Mouse (Mus musculus) cerebellum, adult 11-12 months (tissue): ENCODE measurements around the gene Psmd3.
"Not testable (repeated sequence)": the region's sequence is repeated elsewhere in the genome, so short reads cannot be mapped to it uniquely, and the experiment has no call there.

ENCODE experiments used
- DNase-seq: peaks from one replicate; pipeline ENCODE4 v3.0.0; 2022

Psmd3 gene

DNA sequence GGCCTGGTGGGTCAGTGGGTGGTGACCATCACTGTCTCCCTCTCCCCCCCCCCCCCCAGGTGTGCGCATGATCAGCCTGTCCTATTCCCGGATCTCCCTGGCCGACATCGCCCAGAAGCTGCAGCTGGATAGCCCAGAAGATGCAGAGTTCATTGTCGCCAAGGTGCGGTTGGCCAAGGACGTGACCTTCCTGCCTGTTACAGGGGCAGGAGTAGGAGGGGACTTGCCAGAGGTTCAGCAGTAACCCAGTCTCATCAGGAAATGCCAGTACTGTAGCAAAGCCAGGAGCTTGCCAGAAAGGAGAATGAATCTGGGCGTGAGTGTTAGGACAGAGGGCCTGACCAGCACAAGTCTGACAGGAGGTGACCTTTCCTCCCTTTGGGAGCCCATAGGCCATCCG is 11.4 kb downstream of the Psmd3 start:
- DNase-seq = no peak

DNA sequence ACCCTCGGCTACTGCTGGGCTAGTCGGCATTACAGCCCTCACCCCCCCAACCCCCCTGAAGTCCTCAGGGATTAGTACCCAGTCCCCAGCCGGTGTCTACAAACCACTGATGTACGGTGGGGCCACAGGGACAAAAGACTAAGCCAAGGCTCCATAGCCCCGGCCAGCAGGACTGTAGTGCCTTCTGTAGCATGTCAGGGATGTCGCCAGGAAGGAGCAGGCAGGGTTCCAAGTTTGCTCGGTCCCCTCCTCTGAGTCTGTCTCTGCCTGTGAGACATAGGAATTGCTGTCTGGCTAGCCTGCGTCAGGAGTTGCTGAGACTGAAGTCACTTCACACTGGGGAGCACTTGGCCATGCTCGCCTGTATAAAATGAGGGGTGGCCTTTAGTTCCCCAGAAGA is 11.9 kb downstream of the Psmd3 start:
- DNase-seq = no peak

DNA sequence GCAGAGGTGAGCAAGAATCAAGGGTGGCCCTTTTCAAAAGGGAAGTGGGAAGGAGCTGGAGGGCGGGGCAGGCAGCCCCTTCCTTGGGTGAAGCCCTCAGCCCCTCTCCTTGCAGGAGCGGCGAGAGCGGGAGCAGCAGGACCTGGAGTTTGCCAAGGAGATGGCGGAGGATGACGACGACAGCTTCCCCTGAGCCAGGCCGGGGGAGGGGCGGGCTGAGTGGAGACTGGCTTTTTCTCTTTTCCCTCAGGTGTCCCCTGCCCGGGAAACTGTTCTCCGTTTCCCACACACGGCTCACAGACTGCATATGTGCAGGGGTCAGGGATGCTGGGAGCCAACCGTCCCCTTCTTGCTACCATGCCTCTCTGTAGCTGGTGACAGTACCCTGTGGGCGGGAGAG is 13.1 kb downstream of the Psmd3 start:
- DNase-seq = no peak

DNA sequence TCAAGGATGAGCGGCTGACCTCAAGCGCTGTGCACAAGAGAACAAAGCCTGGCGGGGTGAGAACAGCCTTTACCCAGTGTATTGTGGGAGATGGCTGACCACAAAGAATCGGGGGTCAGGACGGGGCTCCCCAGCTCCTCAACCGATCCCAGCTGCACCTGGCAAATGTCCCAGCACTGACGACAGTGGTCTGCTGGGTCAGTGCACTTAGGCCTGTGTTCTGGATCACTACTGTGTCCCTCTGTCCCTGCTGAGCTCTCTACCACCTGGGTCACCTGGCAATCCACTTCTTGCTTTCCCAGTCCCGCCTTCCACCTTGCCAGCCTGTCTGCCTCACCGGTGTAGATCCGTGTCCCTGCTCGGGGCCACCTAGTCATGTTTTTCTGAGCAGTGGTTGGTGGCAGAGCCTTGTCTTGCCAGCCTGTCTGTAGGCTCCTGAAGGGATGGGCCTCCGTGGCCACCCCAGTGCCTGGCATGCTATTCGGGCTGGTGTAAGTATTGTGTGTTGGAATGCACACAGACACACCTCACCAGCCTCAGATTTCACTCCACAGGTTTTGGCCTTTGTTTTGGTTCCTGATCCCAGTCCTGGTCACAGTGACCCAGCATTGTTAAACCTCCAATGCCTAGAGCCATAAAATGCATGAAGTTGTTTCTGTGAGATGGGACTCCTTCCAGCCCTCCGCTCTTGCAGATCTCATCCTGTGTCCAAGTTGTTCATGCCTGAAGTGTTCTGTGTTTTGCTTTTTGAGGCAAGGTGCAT is 14.3 kb downstream of the Psmd3 start:
- DNase-seq = no peak

DNA sequence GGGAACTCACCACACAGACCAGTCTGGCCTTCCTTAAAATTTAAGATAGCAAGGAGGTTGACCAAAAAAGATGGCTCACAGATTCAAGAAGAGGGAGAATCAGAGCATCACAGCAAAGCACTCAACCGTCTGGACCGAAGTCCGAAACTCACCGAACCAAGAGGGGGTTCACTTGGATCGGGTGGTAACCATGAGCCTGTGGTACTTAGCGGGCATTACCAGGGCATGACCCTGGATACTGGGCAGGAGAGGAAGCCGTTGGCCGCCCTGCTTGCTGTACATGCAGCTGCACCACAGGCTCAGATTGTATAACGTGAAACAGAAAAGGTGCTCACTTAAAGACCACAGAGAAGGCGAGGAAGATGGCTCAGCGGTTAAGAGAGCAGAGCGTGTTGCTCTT is 14.9 kb downstream of the Psmd3 start:
- no peak for DNase-seq

DNA sequence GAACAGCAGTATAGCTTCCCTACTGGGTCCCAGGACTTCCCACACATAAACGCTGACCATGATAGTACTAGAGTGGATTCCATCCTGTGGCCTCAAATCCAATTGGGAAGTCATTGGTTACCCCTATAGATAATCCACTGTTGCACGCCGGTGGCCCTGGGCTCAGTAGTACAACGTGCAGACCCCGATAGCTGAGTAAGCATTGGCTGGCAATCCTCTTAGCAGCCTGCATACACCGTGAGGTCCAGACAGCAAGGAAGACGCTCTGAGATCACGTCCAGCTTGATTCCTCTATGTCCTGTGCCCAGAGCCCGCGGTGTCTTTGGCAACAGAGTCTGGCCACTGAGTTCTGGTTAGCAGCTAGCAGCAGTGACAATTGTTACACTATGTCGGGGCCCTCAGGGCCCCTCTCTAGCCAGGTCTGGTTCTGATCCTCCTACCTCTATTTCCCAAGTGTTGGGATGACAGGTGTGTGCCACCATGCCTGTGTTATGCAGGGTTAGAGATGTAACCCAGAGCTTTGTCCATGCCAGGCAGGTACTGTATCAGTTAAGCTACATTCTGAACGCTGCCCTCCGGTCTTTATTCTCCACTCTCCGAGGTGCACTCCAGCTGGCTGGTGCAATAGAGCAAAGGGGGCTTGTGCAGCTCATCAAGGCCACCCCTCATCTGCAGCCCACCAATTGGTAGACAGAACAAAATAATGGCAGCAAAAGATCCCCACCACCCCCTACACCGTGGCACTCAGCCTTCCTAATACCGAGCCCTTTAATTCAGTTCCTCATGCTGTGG is 16.7 kb downstream of the Psmd3 start:
- no peak for DNase-seq

DNA sequence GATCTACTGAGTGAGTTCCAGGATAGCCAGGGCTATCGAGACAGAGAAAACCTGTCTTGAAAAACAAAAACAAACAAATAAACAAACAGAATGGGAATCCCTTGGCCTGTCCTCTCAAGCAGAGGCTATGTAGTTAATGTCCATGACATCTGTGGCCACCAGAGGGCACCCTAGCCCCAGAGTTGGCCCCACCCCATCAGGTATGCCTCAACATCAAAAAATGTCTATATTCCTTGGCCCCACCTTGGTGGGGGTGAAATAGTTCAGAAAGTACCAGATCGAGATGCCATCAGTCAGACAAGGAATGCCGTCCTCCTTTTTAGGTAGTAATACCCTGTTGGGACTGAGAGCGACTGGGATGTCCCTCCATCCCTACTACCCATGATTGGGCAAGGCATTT is 17.6 kb downstream of the Psmd3 start:
- peak; percentile 73 for DNase-seq

DNA sequence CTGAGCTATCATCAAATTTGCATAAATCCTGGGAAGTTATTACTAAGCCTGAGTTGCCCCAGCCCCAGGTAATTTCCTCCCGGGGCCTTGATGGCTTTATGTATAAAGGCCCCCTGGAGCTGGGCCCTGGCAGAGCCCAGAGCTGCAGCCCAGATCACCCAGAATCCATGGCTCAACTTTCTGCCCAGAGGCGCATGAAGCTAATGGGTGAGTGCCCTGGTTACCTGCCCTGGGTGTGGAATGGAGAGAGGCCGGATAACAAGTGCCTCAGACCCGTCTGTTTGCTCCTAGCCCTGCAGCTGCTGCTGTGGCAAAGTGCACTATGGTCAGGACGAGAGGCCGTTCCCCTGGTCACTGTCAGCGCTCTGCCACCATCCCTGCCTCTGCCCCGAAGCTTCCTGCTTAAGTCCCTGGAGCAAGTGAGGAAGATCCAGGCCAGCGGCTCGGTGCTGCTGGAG is 18.9 kb downstream of the Psmd3 start, which contains the start of gene Csf3:
Gene Csf3 (plus strand): TSS at position 51 of the 458 bp plus-strand sequence.
- no peak for DNase-seq

DNA sequence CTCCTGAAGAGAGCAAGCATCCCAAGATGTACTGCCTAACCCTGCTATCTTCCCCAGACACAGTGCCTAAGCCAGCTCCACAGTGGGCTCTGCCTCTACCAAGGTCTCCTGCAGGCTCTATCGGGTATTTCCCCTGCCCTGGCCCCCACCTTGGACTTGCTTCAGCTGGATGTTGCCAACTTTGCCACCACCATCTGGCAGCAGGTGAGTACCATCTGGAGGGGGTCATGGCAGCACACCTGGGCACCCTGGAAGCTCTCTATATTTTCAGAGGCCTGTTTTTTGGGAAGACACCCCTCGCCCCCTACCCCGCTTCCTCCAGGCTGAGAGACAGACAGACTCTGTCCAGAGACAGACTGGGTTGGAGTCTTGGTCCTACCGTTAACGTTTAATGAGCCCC is 20.0 kb downstream of the Psmd3 start:
- no peak for DNase-seq

DNA sequence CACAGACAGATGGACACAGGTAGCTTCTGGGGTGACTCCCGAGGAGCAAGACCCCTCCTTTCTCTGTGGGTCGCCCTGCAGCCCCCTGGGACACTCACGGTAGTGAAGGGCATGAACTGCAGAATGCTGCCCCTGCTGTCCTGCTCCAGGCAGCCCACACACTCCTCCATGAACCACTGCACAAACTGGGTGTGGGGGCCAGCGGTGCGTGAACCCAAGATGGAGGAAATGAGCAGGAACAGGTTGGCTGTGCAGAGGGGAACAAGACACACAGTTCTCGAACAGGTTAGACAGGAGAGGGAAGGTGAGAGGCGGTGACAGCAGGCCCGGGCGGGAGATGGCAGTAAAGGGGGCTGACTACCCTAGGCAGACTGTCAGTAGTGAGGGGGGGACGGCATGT is 22.7 kb downstream of the Psmd3 start:
- no peak for DNase-seq

DNA sequence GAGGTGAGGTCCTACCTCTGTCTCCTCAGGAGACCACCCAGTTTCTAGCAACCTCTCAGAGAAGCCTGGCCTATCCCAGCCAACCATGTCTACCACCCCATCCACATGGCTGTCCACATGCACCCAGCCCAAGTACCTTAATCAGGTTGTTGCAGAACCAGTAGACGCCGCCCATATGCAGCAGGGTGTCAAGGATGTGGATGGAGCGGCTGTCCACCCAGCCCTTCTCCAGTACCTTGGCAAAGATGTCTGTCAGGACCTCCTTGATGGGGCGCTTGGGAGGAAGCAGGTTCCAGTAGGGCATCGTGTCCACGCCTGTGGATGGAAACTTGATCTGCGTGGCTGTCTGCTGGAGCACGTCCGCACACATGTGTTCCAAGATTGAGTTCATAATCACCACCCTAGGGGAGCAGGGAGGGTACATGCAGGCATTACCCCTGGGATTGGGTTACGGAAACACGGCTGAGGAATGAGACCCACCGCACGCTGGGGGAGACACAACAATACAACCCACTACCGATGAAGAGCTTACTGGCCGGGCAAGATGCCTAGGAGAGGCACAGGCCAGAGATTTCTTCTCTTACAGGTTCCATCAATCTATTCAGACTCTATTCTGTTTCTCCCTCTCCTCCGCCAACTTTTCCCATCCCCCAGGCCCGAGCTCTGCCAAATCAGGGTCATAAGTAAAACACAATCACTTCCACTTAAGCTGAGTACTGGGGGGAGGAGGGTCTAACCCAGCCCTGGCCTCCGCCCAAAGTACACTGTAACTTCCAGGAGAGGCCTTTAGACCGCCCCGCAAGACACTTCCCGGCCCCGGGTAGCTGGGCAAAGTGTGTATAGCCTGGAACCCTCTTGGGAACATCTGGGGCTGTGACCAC is 25.3 kb downstream of the Psmd3 start:
- no peak for DNase-seq

DNA sequence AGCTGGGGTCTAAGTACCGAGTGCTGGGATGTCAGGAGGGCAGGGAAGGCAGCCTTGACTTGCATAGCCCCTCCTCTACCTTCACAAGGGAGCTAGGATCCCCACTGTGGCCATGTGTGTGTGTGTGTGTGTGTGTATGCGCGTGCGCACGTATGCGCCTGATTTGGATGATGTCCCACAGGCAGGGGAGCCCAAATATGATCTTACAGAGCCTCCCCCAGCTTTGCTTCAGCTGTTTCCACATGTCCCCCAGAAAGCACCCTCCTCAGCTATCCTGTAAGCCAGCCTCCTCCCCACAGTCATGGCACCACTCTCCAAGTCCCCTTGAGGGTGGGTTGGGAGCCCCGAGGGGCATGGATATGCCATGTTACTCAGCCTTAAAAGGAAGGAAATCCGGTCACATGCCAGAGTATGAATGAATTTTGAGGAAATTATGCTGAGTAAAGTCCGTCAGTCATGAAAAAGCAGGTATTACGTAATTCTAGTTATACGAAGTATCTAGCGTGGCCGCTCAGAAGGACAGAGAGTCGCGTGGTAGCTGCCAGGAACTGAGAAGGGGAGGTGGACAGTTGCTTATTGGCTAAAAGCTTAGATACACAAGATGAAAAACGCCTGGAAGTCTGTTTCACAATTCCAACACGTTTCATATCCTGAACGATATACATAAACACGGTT is 26.1 kb downstream of the Psmd3 start:
- DNase-seq = no peak

DNA sequence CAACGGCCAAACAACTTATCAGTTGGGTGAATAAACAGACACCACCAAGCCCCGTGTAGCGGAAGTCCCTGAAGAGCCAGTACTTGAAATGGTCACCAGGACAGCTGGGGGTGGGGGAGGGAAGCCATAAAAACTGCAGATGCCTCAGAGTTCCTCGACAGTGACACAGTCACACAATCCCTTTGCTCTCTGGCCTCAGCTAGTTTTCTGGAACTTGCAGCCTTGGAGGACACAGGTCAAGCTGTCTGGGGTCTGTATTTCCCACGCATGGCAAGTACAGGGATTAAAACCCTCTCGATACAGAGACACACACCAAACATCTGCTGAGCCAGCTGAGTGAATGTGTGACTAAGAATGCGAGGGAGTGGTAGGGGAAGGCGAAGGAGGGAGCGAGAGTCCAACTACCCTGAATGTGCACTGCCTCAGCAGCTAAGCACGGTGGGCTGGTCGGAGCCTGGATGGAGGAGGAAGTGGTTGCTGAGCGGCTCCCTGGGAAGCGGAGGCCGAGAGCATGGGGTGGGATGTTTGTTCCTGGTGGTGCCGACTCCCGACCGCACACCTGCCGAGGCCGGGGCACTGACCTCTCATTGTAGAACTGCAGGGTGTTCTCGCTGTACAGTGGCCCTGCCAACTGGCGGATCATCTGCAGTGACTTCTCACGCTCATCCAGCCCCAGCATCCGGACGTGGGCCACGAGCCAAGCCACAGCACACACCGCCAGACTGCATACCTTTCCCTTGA is 26.8 kb downstream of the Psmd3 start:
- no peak for DNase-seq

DNA sequence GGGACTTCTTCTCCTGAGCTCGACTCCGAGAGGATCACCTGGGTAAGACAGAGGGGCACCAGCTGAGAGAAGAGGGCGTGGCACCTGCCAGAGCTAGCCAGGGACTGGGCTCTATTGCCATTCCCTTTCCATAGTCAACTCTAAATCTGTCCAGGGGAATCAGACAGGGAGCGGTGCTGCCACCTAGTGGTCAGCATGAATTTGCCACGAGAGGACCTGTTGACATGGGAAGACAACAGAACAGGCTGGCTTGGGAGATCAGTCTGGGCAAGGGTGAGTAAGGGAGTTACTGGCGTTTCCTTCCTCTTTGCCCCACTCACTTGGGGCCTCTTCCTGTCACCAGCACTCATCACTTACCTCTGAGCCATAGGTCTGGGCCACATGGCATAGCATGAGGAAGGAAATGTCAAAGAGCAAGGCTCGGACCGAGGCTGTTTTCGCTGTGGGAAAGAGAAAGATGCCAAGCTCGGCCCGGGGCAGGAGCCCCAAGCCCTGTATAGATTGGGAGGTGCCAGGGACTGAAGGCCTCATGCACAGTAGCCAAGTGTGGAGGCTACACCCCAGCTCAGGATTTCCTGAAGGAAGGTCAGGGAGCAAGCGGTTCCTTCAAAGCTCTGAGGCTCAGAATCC is 28.2 kb downstream of the Psmd3 start:
- peak; percentile 71 for DNase-seq

DNA sequence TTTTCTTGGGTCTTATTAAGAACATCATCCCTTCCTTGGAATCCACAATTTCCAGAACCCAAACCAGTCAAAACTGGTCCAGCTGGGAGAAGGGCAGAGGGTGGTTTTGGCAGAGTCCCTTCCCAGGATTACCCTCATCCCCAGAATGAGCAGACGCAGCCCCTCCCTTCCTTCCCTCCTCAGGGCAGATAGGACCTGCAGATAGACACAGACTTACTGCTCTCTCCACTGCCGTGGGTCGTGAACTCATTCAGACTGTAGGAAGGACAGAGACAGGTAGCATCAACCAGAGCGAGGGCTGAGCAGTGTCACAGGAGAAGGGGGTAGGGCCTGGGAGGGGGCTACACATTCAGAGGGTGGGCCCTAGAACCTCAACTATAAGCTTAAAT is 28.7 kb downstream of the Psmd3 start:
- DNase-seq = no peak

DNA sequence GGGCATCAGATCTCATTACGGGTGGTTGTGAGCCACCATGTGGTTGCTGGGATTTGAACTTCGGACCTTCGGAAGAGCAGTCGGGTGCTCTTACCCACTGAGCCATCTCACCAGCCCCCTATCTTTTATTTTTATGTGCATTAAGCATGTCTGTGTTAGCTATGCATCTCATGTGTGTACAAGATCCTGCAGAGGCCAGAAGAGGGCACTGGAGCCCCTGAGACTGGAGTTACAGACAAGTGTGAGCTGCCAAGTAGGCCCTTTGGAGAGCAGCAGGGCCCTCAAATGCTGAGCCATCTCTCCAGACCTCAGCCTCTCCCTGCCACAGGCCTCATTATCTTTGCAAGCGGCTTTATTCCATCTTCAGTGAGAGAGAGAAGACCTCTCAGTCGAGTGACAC is 29.7 kb downstream of the Psmd3 start:
- DNase-seq = not testable (repeated sequence)

DNA sequence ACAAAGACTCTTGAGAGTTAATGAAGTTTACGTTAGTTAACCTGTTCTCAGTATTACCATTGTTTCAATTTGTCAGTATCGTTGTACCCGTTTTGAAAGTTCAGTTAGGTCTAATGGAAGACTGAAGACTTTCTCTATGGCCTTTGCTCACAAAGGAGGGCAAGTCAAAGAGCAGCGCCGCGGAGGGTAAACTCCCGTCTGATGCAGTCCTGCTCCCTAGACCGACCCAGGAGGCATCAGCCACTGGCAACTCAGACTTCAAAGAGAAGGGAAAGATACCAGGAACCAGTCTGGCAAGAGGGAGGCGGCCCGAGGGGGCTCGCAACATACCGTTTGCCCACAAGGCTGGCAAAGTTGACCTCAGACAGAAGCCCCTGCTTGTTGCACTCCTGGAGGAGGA is 31.3 kb downstream of the Psmd3 start:
- DNase-seq = no peak

DNA sequence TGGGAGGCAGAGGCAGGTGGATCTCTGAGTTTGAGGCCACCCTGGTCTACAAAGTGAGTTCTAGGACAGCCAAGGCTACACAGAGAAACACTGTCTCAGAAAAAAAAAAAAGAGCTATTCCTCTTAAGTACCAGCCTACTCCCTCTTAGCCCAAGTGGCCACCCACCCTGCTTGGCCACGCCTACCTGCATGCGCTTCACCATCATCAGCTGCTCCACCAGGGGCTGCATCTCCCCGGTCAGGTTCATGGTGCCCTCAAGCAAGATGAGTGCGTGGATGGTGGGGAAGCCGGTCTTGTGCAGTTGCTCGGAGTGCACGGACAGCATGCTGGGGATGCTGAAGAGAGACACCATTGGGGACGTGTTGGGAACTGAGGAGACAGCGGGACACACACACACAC is 33.6 kb downstream of the Psmd3 start:
- DNase-seq = no peak

DNA sequence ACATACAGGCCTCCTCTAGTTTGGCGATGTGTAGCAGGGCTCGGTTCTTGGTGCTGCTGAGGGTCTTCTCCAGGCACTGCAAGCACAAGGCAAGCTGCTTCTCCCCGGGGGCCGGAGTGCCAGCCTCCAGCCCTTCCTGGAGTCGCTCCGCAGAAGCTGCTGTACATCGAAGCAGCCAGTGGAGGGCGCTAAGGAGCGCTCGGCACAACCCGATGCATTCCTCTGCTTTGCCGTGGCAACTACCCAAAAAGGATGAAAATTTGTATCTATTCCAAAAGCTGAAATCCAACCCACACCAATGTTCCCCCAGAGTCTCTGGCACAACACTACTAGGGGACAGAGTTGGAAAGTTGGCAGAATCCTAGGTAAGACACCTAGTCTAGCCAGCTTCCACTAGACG is 35.5 kb downstream of the Psmd3 start:
- DNase-seq = peak; percentile 86

DNA sequence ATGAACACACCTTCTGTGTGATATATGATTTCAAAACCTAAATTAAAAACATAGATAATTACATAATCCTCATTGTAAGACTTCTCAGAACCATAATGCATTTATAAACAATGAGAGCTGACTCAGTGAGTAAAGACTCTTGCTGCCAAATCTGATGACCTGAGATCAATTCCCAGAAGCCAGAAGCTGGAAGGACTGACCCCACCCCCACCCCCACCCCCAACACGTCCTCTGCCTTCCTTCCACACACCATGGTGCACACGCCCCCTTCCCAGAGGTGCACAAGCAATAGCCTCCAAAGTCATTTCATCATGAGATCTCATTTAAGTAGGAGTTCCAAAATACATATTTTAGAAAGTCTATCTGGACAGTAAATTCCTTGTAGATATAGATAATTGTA is 38.4 kb downstream of the Psmd3 start:
- no peak for DNase-seq

DNA sequence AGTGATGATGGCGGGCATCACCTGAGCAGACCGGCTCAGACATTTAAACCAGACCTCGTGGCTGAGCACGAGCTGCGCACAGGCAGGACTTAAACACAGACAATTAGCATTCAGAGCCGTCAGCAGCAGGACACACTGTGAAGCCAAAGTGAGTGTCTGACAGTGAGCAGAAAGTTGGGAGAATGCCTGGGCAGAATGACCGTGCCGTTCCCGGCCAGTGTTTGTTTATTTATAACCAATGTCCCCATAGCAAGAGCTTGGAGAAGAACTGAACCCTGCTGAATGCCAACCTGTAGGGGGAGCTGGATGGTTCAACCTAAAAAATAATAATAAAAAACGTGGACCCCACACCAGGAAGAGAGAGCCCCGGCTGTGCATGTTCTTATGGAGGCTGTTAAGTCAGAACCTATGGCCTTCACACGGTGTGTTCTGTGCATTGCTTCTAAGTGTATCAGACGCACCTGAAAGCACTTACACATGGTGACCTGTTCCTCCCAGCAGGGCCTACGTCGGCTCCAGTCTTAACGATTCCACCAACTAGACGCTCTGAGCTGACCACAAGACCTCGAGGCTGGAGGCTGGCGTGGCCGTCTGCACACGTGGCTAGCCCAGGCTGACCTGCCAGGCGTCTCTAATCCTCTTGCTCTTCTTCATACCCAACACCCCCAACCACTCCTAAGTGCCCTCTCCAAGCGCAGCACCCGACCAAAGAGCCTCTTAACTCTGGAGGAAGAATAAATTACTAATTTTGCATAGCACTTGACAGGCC is 39.3 kb downstream of the Psmd3 start:
- DNase-seq = peak; percentile 81
